Mouse (Mus musculus): ENCODE results near the gene F5. TPM values are rescaled to one million over a fixed set of nuclear protein-coding genes. Genes with fewer than 3 reads are reported as not detected.

Gene F5
- polyA plus RNA-seq, 1 experiment = not detected

DNA sequence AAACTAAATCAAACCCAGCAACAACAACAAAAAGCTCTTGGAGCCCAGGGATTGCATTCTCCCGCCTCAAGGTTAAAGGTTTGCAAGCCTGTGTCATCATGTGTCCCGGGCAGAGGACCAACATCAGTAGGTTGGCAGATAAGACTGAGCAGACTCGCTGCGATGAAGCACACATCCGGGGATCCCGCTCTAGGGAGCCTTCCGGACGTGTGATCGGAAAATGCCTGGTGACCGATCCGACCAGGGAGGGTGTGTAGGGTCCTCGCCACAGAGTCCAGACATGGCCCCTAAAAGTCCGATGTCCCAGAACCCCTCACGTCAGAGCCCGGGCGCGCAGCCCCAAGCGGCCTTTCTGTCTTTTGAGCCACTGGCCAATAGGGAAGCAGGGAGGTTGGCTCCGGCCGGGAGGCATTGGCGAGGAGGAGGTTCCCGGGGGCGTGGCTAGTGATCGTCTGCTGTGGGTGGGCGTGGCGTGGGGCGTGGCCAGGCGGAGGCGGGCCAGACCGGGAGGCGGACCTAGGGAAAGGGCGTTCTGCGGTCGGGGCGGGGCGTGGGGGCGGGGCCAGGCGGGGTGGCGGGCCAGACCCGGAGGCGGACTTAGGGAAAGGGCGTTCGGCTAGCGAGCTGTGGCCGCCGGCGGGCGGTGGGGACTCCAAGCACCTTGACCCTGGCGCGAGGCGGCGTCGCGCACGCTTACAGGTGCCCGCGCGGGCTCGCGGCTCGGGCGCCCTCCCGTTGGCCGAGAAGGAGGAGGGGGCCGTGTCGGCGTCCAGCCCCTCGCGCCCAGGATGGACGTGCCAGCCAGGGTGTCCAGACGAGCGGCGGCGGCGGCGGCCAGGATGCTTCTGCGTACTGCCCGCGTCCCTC, 97.1 kb downstream of the F5 start, which contains the start of gene Slc19a2:
Gene Slc19a2 (plus strand): TSS at position 582 of the 867 bp plus-strand sequence.
- no peak for TF ChIP-seq GATA1 (IDR thresholded peaks at IDR 0.05; ENCODE audit: low read length)

DNA sequence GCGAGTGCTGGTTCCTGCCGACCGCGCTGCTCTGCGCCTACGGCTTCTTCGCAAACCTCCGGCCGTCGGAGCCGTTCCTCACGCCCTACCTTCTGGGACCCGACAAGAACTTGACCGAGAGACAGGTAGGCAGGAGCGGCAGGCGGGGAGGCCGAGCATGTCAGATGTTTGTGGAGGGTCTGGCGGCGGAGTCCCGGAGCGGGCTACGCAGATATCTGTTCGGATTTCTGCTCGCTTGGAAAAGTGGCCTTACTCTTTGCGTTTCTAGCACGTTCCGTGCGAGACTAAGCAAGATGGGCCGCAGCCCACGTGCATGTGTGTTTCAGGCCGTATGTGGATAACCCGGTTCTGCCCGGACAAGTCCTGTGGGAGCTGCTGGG, 97.7 kb downstream of the F5 start:
- TF ChIP-seq GATA1 (IDR thresholded peaks at IDR 0.05; ENCODE audit: low read length) = no peak

DNA sequence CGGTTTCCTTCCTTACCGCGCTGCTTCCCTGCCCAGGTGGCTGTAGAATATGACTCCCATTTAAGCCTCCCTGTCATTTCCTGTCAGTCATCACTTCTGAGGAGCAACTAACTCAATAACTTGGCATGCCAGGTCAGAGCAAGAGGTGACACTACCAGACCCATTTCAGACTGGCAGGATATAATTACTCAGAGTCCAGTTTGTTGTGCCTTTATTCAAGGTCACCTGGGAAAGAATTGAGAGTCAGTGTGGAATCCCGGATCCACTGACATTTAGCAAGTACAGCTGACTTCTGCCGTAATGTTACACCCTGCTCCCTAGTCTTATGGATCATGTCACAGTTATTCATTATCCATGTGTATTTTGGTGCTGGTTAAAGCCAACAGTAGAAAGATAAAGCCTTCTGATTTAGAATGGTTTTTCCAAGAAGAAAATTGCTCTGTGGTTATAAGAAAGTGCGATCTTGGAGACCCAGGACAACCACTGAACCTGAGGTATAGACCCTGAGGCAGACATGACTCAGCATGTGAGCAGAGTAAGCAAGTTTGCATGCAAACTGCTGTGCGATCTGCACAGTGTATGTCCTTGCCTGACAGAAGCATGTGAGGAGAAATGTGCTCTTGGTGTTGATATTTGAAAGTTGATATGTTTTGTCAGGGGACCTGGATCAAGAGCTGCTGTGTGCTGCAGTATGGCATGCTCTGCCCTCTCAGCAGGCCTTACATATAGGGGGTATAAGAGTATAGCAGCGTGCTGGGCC, 98.9 kb downstream of the F5 start:
- no peak for TF ChIP-seq GATA1 (IDR thresholded peaks at IDR 0.05; ENCODE audit: low read length)

DNA sequence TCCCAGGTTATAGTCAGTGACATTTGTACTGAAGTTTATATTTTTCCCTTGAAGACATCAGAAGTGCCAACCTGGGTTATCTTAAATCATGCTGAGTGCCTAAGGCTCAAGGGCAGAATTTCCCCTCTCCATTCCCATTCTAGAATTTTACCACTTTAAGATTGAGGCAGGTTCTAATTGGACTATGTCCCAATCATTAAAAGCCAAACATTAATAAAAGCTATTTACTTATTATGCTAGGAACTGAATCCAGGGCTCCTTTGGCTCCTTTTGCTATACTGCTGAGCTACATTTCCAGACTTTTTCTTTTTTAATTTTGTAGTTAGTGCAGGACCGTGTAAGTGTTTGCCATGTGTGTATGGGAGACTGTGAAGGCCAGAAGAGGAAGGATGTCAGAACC, 99.8 kb downstream of the F5 start:
- no peak for TF ChIP-seq GATA1 (IDR thresholded peaks at IDR 0.05; ENCODE audit: low read length)

DNA sequence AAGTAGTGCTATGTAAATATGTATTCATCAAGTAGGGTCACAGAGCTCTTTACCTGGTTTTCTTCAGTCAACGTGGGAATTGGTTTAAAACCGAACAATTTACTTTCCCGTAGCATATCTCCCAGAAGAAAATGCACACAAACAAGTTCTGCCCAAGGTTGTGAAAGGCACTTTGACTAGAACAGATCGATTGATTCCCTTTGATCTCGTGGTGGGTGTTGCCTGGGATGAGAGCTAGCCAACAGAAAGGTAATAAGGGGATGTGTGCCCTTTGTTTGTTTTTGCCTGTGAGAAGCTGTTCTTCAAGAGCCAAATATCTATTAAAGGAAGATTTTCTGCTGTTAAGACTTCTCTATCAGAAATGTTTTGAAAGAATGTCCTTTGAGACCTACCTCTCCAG, 100.9 kb downstream of the F5 start:
- TF ChIP-seq GATA1 (IDR thresholded peaks at IDR 0.05; ENCODE audit: low read length) = no peak

DNA sequence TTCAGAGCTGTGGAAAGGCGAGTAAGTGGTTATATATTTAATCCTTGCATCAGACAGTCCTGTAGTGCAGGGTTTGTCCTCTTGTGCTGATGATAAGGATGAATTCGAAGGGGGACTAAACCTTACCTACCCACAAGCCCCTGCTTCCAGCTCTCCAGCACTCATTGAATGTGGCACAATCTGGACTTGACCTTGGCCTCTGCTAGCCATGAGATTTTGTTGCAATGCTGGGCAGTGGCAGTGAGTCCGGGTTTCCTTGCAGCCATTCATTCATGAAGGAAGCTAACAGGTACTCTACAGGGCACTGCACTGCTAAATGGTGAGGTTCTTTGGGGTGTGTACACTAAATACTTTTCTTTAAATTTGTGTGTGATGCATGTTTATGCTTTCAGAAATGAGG, 103.2 kb downstream of the F5 start:
- no peak for TF ChIP-seq GATA1 (IDR thresholded peaks at IDR 0.05; ENCODE audit: low read length)

DNA sequence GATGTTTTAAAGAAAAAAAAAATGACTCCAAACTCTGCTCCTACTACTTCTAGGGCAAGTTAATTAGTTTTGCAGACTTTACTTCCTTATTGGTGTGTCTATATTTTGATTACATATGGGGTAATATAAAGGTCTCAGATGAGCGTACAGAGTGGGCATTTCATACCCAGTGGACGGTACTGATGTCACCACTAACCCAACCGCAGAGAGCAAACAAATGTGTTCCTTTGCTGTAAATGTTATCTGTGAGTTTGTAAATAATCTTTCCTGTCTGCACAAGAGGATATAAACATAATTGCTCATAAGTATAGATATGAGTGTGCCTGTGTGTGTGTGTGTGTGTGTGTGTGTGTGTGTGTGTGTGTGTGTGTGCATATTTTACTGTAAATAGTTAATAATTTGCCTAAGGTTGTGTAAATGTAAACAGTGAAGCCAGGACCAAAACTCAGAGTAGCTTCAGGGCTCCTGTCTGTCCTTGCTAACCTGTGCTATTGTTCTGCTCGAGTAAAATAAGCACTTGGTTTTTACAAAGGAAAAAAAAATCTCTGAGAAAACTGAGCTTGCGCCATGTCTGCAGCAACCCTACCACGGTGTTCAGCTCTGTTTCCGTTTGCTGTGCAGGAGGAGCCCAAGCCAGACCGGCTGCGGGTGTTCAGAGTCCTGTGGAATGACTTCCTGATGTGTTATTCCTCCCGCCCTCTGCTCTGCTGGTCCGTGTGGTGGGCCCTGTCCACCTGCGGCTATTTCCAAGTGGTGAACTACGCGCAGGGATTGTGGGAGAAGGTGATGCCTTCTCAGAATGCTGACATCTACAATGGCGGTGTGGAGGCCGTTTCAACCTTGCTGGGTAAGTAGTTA, 108.8 kb downstream of the F5 start:
- TF ChIP-seq GATA1 (IDR thresholded peaks at IDR 0.05; ENCODE audit: low read length) = no peak

DNA sequence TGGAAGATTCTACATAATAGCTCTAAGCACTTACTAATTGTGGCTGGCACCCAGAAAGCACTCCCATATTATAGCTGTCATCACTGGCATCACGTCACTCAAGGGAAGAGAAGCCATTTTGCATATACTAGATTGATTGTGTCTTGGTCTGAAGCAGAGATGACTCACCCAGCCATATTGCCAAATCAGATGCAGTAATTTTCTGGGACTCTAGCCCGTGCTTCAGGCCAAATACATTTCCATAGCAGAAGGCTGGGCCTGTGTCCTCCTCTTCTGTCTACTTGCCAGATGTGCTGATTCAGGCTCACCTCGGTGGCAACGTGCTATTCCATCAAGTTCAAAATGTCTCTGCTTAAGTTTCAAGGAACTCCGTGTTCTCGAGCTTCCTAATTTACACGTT, 109.9 kb downstream of the F5 start:
- TF ChIP-seq GATA1 (IDR thresholded peaks at IDR 0.05; ENCODE audit: low read length) = no peak

Other genes starting within 250 kb of the F5 start
- 10.9 and 11.1 TPM in 2 replicates for gene Scyl3, start 222.7 kb upstream of the F5 start, polyA plus RNA-seq (2012)
- gene BC055324, start 157.0 kb upstream of the F5 start, polyA plus RNA-seq (2012) = 2.4 and 4.2 TPM in 2 replicates
- gene Mettl18, start 156.9 kb upstream of the F5 start, polyA plus RNA-seq (2012) = 0.23 and 0.54 TPM in 2 replicates
- not detected in 2 replicates for gene Sele, start 103.6 kb upstream of the F5 start, polyA plus RNA-seq (2012)
- gene Sell, start 89.9 kb upstream of the F5 start, polyA plus RNA-seq (2012) = not detected in 2 replicates
- not detected in 2 replicates for gene Selp, start 36.6 kb upstream of the F5 start, polyA plus RNA-seq (2012)
- 28.7 and 29.7 TPM in 2 replicates for gene Slc19a2, start 97.2 kb downstream of the F5 start, polyA plus RNA-seq (2012)
- 1.4 and 2.7 TPM in 2 replicates for gene Ccdc181, start 123.7 kb downstream of the F5 start, polyA plus RNA-seq (2012)
- gene Nme7, start 152.3 kb downstream of the F5 start, polyA plus RNA-seq (2012) = 1.2 and 1.3 TPM in 2 replicates
- 1.6 TPM in 2 replicates for gene Blzf1, start 155.7 kb downstream of the F5 start, polyA plus RNA-seq (2012)

Measured in G1E-ER4 (cell line).